Mouse (Mus musculus): ENCODE results near the gene Ttpal. TPM values are rescaled to one million over a fixed set of nuclear protein-coding genes. Genes with fewer than 3 reads are reported as not detected.
"Not testable (repeated sequence)": the region's sequence is repeated elsewhere in the genome, so short reads cannot be mapped to it uniquely, and the experiment has no call there.

Gene Ttpal
- polyA plus RNA-seq, 1 experiment from 2014 or later = 53.2 TPM

DNA sequence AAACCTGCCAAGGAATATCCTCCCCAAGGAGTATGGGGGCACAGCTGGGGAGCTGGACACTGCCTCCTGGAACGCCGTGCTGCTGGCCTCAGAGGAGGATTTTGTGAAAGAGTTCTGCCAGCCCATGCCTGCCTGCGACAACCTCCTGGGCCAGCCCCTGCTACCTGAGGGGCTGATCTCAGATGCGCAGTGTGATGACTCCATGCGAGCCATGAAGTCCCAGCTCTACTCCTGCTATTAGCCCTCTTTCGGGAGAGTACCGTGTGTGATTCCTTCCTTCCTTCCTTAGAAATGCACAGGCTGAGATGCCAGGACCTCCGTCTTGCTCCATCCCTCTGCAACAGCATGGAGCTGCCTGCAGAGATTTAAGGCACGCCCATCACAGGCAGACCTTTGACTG lies 13.3 kb downstream of the Ttpal start:
- ATAC-seq (ENCODE audit: low FRiP score, low read depth) = no peak
- H3K9me3 ChIP-seq = no peaks in the 10 kb centered on the region
- H3K27ac ChIP-seq (replicated peaks) = no peak overlapping the region
- H3K9ac ChIP-seq (replicated peaks) = no peak overlapping the region
- H3K36me3 ChIP-seq = peaks cover 80% of the 10 kb centered on the region
- no peak overlapping the region for H3K4me2 ChIP-seq (replicated peaks)
- no peak overlapping the region for H3K4me3 ChIP-seq
- H3K27me3 ChIP-seq = no peaks in the 10 kb centered on the region
- WGBS = 94% methylated on average over 9 of the region's 9 CpGs
- no peaks in the 10 kb centered on the region for H3K4me1 ChIP-seq

- Histone ChIP-seq H3K4me3 (no peak overlapping the region), H3K4me2 (replicated peaks) (no peak overlapping the region), H3K9ac (replicated peaks) (no peak overlapping the region), H3K27me3 (no peaks in the 10 kb centered on the region), H3K9me3 (no peaks in the 10 kb centered on the region), H3K27ac (replicated peaks) (no peak overlapping the region), H3K4me1 (no peaks in the 10 kb centered on the region), H3K36me3 (peaks cover 82% of the 10 kb centered on the region)
- 87% methylated on average over 4 of the region's 4 CpGs for WGBS
- no peak for ATAC-seq (ENCODE audit: low FRiP score, low read depth)
Measured at GRCm38 (mm10) chr2:163615906-163616651, 14.0 kb downstream of the Ttpal start.

- Histone ChIP-seq H3K4me2 (replicated peaks) (no peak overlapping the region), H3K27ac (replicated peaks) (no peak overlapping the region), H3K4me3 (no peak overlapping the region), H3K27me3 (no peaks in the 10 kb centered on the region), H3K9me3 (no peaks in the 10 kb centered on the region), H3K4me1 (no peaks in the 10 kb centered on the region), H3K9ac (replicated peaks) (no peak overlapping the region), H3K36me3 (peaks cover 82% of the 10 kb centered on the region)
- 84% methylated on average over 3 of the region's 3 CpGs for WGBS
- ATAC-seq (ENCODE audit: low FRiP score, low read depth) = no peak
Measured at GRCm38 (mm10) chr2:163616652-163617227, 14.6 kb downstream of the Ttpal start.

DNA sequence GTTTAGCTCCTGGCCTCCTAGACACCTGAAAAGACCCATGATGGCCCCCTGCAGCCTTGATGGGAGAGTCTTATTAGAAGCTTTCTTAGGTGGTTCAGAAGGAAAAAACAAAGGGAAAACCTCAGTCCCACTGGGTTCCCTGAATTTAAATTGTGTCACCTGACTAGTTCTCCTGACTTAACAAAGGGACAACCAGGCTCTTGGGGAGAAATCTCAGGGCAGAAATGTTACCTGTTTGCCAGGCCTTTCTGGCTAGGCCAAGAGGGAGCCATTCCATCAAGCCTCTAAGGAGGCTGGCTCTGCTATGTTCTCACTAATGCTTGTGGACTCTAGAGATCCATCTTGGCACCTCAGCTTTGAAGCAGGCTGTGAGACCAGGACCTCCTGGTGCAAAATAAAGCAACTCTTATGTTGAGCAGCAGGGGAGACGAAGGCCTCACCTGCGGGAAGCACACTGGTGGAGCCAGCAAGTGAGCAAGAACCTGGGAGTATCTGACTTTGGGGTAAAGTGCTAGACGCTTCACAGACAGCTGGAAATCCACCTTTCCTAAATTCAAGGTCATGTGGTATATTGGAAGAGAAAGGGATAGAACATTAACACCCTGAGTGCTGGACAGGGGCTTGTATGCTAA lies 15.2 kb downstream of the Ttpal start:
- Histone ChIP-seq H3K9ac (replicated peaks) (no peak overlapping the region), H3K4me3 (no peak overlapping the region), H3K36me3 (peaks cover 88% of the 10 kb centered on the region), H3K4me2 (replicated peaks) (no peak overlapping the region), H3K27ac (replicated peaks) (no peak overlapping the region), H3K27me3 (no peaks in the 10 kb centered on the region), H3K9me3 (no peaks in the 10 kb centered on the region), H3K4me1 (no peaks in the 10 kb centered on the region)
- 83% methylated on average over 3 of the region's 3 CpGs for WGBS
- ATAC-seq (ENCODE audit: low FRiP score, low read depth) = no peak

- ATAC-seq (ENCODE audit: low FRiP score, low read depth) = no peak
Measured at GRCm38 (mm10) chr2:163617874-163618273, 15.8 kb downstream of the Ttpal start.

GRCm38 (mm10) chr2:163620451-163620850 lies 18.3 kb downstream of the Ttpal start:
- Histone ChIP-seq H3K27ac (replicated peaks) (no peak overlapping the region), H3K9ac (replicated peaks) (no peak overlapping the region), H3K27me3 (no peaks in the 10 kb centered on the region), H3K4me1 (no peaks in the 10 kb centered on the region), H3K4me3 (no peak overlapping the region), H3K4me2 (replicated peaks) (no peak overlapping the region), H3K36me3 (peaks cover 90% of the 10 kb centered on the region), H3K9me3 (no peaks in the 10 kb centered on the region)
- no peak for ATAC-seq (ENCODE audit: low FRiP score, low read depth)
- WGBS = 91% methylated on average over 8 of the region's 8 CpGs

More at GRCm38 (mm10) chr2:163617874-163618273, 15.8 kb downstream of the Ttpal start:
- 89% methylated on average over 4 of the region's 4 CpGs for WGBS
- no peak overlapping the region for H3K4me2 ChIP-seq (replicated peaks)
- H3K9ac ChIP-seq (replicated peaks) = no peak overlapping the region
- H3K9me3 ChIP-seq = no peaks in the 10 kb centered on the region
- H3K27me3 ChIP-seq = no peaks in the 10 kb centered on the region
- H3K36me3 ChIP-seq = peaks cover 93% of the 10 kb centered on the region
- no peak overlapping the region for H3K4me3 ChIP-seq
- H3K27ac ChIP-seq (replicated peaks) = no peak overlapping the region
- no peaks in the 10 kb centered on the region for H3K4me1 ChIP-seq

- H3K27ac ChIP-seq (replicated peaks); H3K4me2 ChIP-seq (replicated peaks); H3K27me3 ChIP-seq; H3K4me3 ChIP-seq; H3K9ac ChIP-seq (replicated peaks); ATAC-seq (ENCODE audit: low FRiP score, low read depth); H3K4me1 ChIP-seq; H3K9me3 ChIP-seq: not testable (repeated sequence)
- peaks cover 90% of the 10 kb centered on the region for H3K36me3 ChIP-seq
- 92% methylated on average over 3 of the region's 3 CpGs for WGBS
Measured at GRCm38 (mm10) chr2:163621401-163621800, 19.3 kb downstream of the Ttpal start.

GRCm38 (mm10) chr2:163631223-163631622 lies 29.1 kb downstream of the Ttpal start:
- Histone ChIP-seq H3K4me2 (replicated peaks) (no peak overlapping the region), H3K4me1 (no peaks in the 10 kb centered on the region), H3K9me3 (no peaks in the 10 kb centered on the region), H3K27ac (replicated peaks) (no peak overlapping the region), H3K36me3 (peaks cover 81% of the 10 kb centered on the region), H3K27me3 (no peaks in the 10 kb centered on the region), H3K4me3 (no peak overlapping the region), H3K9ac (replicated peaks) (no peak overlapping the region)
- ATAC-seq (ENCODE audit: low FRiP score, low read depth) = no peak
- WGBS = 94% methylated on average over 4 of the region's 4 CpGs

- Histone ChIP-seq H3K4me3 (no peak overlapping the region), H3K27ac (replicated peaks) (no peak overlapping the region), H3K4me2 (replicated peaks) (no peak overlapping the region), H3K27me3 (no peaks in the 10 kb centered on the region), H3K9me3 (no peaks in the 10 kb centered on the region), H3K36me3 (peaks cover 76% of the 10 kb centered on the region), H3K4me1 (no peaks in the 10 kb centered on the region), H3K9ac (replicated peaks) (no peak overlapping the region)
- 96% methylated on average over 2 of the region's 2 CpGs for WGBS
- ATAC-seq (ENCODE audit: low FRiP score, low read depth) = no peak
Measured at GRCm38 (mm10) chr2:163631715-163632114, 29.6 kb downstream of the Ttpal start.

- no peak overlapping the region for H3K4me3 ChIP-seq
- peaks cover 53% of the 10 kb centered on the region for H3K36me3 ChIP-seq
- H3K4me1 ChIP-seq = 0 out of 2 replicates have a peak, but pooled peaks cover 1% of the 10 kb centered on the region
- H3K9me3 ChIP-seq = no peaks in the 10 kb centered on the region
- no peaks in the 10 kb centered on the region for H3K27me3 ChIP-seq
- H3K4me2 ChIP-seq (replicated peaks) = no peak overlapping the region
- H3K27ac ChIP-seq (replicated peaks) = no peak overlapping the region
- H3K9ac ChIP-seq (replicated peaks) = no peak overlapping the region
- WGBS = 95% methylated on average over 2 of the region's 2 CpGs
- ATAC-seq (ENCODE audit: low FRiP score, low read depth) = no peak
Measured at GRCm38 (mm10) chr2:163634211-163634610, 32.1 kb downstream of the Ttpal start.

DNA sequence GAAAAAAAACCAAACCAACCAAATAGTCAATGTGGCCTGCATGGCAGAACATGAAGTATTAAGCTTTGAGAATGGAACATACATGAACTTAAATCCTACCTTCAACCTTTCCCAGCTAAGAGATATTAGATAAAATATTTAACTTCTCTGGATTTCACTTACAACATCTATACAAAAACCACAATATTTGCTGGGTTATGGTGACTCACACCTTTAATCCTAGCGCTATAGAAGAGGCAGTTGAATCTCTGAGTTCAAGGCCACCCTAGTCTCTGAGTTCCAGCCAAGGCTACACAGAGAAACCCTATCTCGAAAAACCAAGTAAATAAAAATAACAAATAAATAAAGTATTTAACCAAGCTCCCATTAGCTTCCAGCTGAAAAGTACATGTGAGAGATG lies 33.9 kb downstream of the Ttpal start:
- Histone ChIP-seq H3K9ac (replicated peaks) (no peak overlapping the region), H3K27ac (replicated peaks) (no peak overlapping the region), H3K9me3 (no peaks in the 10 kb centered on the region), H3K27me3 (no peaks in the 10 kb centered on the region), H3K4me1 (0 out of 2 replicates have a peak, but pooled peaks cover 2% of the 10 kb centered on the region), H3K4me2 (replicated peaks) (no peak overlapping the region), H3K36me3 (peaks cover 36% of the 10 kb centered on the region), H3K4me3 (no peak overlapping the region)
- 91% methylated on average over 2 of the region's 2 CpGs for WGBS
- ATAC-seq (ENCODE audit: low FRiP score, low read depth) = no peak

GRCm38 (mm10) chr2:163637655-163638266 lies 35.6 kb downstream of the Ttpal start:
- H3K36me3 ChIP-seq = peaks cover 19% of the 10 kb centered on the region
- no peak for ATAC-seq (ENCODE audit: low FRiP score, low read depth)

More at GRCm38 (mm10) chr2:163637655-163638266, 35.6 kb downstream of the Ttpal start:
- no peak overlapping the region for H3K4me3 ChIP-seq
- H3K27me3 ChIP-seq = no peaks in the 10 kb centered on the region
- H3K27ac ChIP-seq (replicated peaks) = no peak overlapping the region
- H3K4me2 ChIP-seq (replicated peaks) = no peak overlapping the region
- no peak overlapping the region for H3K9ac ChIP-seq (replicated peaks)
- 0 out of 2 replicates have a peak, but pooled peaks cover 5% of the 10 kb centered on the region for H3K4me1 ChIP-seq
- no peaks in the 10 kb centered on the region for H3K9me3 ChIP-seq
- WGBS = 76% methylated on average over 5 of the region's 5 CpGs
